Mouse (Mus musculus) cerebellum, adult 18-20 months (tissue): ENCODE data around the gene Lpin3.
A peak's percentile ranks its signal among the peaks of the same experiment; 100 is the strongest.

Experiments used
- DNase-seq, 2 experiments: peaks; one replicate each; pipeline ENCODE4 v3.0.0; 2021

Gene Lpin3

DNA sequence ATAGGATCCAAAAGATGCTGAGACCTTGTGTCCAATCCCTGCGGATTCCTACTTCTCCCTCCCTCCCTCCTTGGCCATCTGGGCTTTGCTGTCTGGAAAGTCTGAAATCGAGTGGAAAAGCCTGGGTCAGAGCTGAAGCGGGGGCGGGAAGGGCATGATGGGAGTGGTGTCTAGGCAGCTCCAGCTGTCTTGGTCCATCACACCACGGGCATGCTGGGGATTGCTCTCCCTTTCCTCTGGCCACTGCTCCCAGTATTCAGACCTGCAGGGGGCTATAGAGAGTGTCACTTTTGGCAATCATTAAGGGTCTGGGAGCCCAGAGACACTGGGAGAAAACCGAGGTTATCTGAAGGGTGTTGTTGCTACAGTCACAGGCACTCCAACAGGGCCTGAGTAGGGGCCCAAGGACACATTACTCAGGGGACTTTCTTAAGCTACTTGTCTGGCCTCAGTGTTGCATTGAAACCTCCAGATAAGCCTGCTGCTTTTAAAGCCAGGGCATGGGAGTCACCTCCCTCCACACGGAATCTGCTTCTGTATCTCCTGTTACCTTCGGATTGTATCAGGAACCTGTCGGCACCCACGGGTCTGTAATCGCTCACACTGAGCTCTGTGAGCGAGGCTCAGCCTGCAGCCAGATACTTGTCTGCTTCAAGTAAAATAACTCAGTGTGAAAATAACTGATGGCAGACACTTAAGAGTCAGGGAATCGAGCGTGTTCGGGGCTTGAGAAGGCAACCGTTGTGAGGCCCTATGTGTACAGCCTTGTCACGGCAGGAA, 60.6 kb downstream of the Lpin3 start:
- DNase-seq, result peak; percentile 33 to 39

DNA sequence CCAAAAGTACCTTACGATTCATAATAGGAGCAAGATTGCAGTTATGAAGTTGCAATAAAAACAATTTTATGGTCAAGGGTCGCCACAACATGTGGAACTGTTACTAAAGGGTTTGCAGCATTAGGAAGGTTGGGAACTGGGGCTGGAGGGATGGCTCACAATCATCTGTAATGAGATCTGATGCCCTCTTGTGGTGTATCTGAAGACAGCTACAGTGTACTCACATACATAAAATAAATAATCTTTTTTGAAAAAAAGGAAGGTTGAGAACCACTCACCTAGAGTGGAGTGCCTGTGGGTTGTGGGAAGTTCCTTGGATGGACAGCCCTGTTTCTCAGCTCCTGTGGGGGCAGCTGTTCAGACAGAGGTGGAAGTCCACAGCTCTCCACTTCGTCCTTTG, 62.0 kb downstream of the Lpin3 start:
- DNase-seq, result no peak

DNA sequence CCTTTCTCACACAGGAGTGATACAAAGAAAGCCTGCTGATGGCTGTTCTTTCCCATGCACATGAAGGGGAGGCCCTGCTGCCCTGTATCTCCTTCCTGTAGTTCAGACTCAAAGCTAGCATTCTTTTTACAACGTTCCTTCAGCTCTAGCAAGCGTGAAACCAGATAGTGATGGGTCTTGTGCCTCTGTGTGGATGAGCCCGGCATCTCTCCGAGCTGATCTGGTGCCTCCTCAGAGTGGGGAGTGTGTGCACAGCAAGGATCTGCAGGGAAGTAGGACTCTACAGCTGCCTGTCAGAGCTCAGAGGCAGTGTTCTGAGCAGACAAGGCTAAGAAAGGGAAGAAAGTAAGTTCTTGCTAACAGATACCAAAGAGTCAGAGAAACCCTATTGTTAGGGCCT, 71.1 kb downstream of the Lpin3 start:
- no peak for DNase-seq

DNA sequence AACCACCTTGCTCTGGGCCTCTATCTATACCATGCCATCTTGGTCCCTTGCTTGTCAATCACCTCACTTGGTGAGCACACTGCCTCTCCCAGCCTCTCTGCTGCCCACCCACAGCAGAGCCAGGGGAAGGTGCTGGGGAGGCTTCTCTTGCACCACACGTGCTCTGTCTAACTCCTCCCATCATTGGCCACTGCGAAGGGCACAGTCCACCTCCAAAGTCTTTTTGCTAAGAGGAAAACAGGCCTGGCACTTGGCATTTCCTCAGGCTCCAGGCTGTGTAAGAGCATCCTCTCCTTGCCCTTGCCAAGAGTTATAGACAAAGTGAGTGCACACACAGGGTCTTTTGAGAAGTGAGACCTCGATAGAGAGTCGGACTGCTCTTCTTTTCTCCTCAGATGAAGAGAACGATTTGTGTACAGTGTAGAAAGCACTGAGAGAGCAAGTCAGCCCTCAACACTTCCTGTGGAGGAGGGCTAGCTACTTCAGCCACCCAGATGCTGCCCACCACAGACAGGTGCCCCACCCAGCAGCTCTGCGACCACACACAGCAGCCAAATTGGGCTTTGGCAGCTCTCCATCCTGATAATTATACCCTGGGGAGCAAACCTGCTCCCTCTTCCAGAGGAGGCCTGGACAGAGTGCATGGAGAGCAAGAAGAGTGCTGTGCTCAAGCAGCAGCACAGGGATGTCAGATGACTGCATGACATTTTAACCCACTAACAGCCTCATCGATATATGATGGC, 72.8 kb downstream of the Lpin3 start:
- no peak for DNase-seq

DNA sequence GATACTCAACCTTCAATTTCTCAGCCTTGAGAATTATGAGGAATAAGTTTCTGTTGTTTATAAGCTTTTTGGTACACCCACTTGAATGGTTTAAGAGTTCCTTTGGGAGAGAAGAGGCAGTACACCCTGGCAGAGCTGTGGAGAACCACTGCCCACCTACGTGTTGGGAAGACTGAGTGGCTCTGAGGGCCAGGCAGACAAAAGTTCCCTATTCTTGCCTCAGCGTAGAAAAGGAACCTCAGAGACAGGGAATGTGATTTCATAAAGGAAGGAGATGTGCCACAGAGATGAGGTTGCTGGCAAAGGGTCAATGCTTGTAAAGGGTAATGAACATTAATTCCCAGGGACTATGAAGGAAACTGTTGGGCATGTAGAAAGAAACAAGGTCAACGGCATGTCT, 74.1 kb downstream of the Lpin3 start:
- DNase-seq, result no peak

DNA sequence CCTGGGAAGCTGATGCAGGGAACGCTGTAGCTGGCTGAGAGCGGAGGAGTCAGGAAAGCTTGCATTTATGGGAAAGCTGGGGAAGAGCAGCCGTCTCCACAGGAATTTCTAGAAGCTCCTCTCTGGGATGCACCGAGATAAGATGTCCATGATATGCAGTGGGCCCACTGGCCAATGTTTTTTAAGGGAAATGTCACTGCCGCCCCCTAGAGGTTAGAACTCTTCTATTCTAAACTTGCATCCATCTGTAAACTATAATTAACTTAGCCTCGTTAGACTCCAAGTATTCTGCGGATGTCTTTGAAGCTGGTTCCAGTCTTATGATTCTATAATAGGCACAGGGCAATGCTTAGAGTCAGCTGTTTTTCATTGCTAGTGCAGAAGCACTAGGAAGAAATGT, 74.9 kb downstream of the Lpin3 start:
- DNase-seq, result peak; percentile 41 to 46
